Mouse (Mus musculus) thymus, adult 2 months (tissue): Measurements from ENCODE around the gene Fcrl1.

Source experiments
- CTCF ChIP-seq: fragments of 200-500 bp; IDR thresholded peaks from 2 replicates; pipeline ENCODE4 v1.5.1; 2012; ENCODE audit warnings: mild to moderate bottlenecking, control low read depth, low read length, moderate library complexity, borderline replicate concordance; ENCODE audit not compliant: control insufficient read depth, poor library complexity, insufficient read depth; ENCODE audit errors: extremely low read depth
- POLR2A ChIP-seq: fragments of 200-500 bp; IDR thresholded peaks from 2 replicates; pipeline ENCODE4 v1.6.1; 2012; ENCODE audit warnings: mild to moderate bottlenecking, low read length, control low read depth, moderate library complexity; ENCODE audit not compliant: control insufficient read depth, poor library complexity, insufficient read depth; ENCODE audit errors: extremely low read depth

- no peak for TF ChIP-seq CTCF
- TF ChIP-seq POLR2A: no peak
Observed at GRCm38 (mm10) chr3:87410605-87411004, 34.4 kb downstream of the Fcrl1 start.
